Mouse (Mus musculus): ENCODE data around the gene Kif5a. TPM values are rescaled to one million over a fixed set of nuclear protein-coding genes. Genes with fewer than 3 reads are reported as not detected.
"Not testable (repeated sequence)": the region's sequence is repeated elsewhere in the genome, so short reads cannot be mapped to it uniquely, and the experiment has no call there.

Kif5a gene
- total RNA-seq (2014; rRNA removed): 210 and 223 TPM in 2 replicates
- 62.0 and 84.0 TPM in 2 replicates for polyA plus RNA-seq (2015; fragmentation: Nextera tagmentation; extraction: Ambion mirVana)

DNA sequence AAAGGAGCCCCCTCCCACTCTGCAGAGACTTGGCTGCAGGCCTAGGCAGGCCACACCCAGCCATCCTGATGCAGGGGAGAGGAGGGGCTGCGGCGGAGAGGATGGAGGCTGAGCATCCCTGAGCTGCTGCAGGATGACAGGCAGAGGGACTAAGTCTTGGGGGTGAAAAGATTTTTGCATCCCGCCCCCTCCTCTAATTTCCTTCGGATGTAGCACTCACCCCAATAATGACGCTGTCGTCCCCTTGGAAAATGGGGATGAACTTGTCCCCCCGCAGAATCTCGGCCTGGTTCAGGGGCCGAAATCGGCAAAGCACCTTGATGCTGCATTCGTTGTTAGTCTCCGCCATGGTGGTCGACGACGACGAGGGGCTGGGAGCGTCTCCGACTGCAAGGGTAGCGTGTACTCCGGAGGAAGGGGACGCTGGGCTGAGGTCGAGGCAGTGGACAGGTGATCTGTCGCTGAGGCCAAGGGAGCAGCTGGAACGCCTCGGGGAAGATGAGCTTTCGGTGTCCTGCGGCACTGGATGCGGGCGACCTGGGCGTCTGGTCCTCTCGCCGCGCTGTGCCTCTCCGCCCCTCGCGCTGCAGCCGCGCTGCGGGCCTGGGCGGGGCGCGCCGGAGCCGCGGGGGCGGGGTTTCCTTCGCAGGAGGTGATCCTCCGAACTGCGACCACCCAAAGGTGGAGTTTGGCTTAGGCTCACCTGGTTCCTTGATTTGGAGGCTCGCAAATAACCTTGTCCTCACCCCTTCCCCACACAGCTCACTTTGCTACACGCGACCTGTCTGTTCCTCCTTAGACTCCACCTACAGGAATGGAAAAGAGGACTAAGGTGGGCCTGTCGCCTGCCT is at the start of gene Kif5a:
Gene Kif5a (minus strand): TSS at position 801 of the 851 bp plus-strand sequence.
- Histone ChIP-seq H3K4me1 (ENCODE audit: insufficient read depth) (peaks cover 40% of the 10 kb centered on the region), H3K4me2 (ENCODE audit: low read depth) (peak within 1 kb of the TSS; percentile 81), H3K36me3 (ENCODE audit: insufficient read depth) (peaks cover 6% of the 10 kb centered on the region), H3K9me3 (ENCODE audit: low read length) (no peaks in the 10 kb centered on the region), H3K4me3 (ENCODE audit: low read depth, low read length) (peak within 1 kb of the TSS; percentile 76), H3K27ac (ENCODE audit: low read depth, low read length) (peak within 1 kb of the TSS; percentile 94), H3K9ac (peak within 1 kb of the TSS; percentile 89), H3K27me3 (ENCODE audit: insufficient read depth, low read length) (no peaks in the 10 kb centered on the region)
- ATAC-seq (peak; percentile 52), DNase-seq (peak; percentile 82)
- TF ChIP-seq CTCF (IDR thresholded peaks at IDR 0.05; ENCODE audit: low read depth): peak; percentile 32
- 1% methylated on average over 51 of the region's 53 CpGs for whole genome bisulfite sequencing

DNA sequence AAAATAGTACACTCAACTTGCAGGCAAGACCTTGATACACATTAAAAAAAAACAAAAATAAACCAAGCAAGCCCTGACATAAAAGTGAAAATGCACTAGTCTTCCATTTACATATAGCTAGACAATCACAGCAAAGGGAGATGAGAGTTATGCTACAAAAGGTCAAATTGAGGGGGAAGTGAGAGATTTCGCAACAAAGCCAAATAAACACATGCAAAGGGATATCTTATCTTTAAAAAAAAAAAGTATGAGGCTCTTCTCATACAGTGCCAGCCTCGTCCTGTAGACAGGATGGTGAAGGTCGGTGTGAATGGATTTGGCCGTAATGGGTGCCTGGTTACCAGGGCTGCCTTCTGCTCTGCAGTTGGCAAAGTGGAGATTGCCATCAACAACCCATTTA is 49.7 kb upstream of the Kif5a start:
- WGBS: 80% methylated on average over 4 of the region's 4 CpGs

DNA sequence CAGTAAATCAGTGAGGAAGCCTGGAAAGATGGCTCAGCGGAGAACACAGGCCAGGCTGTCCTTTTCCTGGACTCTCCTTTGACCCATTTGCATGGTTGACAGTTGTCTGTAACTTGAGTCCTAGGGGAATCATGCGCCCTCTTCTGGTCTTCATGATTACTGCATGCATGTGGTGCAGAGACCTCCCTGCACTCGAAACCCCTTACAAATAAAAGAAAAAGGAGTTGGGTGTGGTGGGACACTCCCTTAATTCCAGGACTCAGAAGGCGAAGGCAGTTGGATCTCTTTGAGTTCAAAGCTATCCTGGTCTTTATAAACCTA is 49.2 kb upstream of the Kif5a start:
- H3K4me3 ChIP-seq (ENCODE audit: low read depth, low read length): peak overlapping the region; percentile 84
- H3K9me3 ChIP-seq (ENCODE audit: low read length): no peaks in the 10 kb centered on the region
- TF ChIP-seq CTCF (IDR thresholded peaks at IDR 0.05; ENCODE audit: low read depth): peak; percentile 86
- H3K27me3 ChIP-seq (ENCODE audit: insufficient read depth, low read length): no peaks in the 10 kb centered on the region
- H3K9ac ChIP-seq: peak overlapping the region; percentile 68
- H3K4me1 ChIP-seq (ENCODE audit: insufficient read depth): peaks cover 6% of the 10 kb centered on the region; the same call in 1 of the 2 replicates
- WGBS: 0% methylated on average over 4 of the region's 4 CpGs
- ATAC-seq: peak; percentile 49; the same call in 1 of the 2 replicates
- peak overlapping the region; percentile 64 for H3K27ac ChIP-seq (ENCODE audit: low read depth, low read length)
- H3K36me3 ChIP-seq (ENCODE audit: insufficient read depth): peaks cover 17% of the 10 kb centered on the region
- peak; percentile 88 for DNase-seq
- peak overlapping the region; percentile 72 for H3K4me2 ChIP-seq (ENCODE audit: low read depth)

More for the DNA sequence above, 49.7 kb upstream of the Kif5a start:
- H3K4me3 ChIP-seq (ENCODE audit: low read depth, low read length): no peak overlapping the region
- no peak for ATAC-seq
- DNase-seq: no peak
- no peak for TF ChIP-seq CTCF (IDR thresholded peaks at IDR 0.05; ENCODE audit: low read depth)
- H3K4me1 ChIP-seq (ENCODE audit: insufficient read depth): peaks cover 6% of the 10 kb centered on the region; the same call in 1 of the 2 replicates
- H3K9ac ChIP-seq: no peak overlapping the region
- no peak overlapping the region for H3K27ac ChIP-seq (ENCODE audit: low read depth, low read length)
- H3K4me2 ChIP-seq (ENCODE audit: low read depth): no peak overlapping the region
- H3K27me3 ChIP-seq (ENCODE audit: insufficient read depth, low read length): no peaks in the 10 kb centered on the region
- peaks cover 12% of the 10 kb centered on the region for H3K36me3 ChIP-seq (ENCODE audit: insufficient read depth)
- no peaks in the 10 kb centered on the region for H3K9me3 ChIP-seq (ENCODE audit: low read length)

DNA sequence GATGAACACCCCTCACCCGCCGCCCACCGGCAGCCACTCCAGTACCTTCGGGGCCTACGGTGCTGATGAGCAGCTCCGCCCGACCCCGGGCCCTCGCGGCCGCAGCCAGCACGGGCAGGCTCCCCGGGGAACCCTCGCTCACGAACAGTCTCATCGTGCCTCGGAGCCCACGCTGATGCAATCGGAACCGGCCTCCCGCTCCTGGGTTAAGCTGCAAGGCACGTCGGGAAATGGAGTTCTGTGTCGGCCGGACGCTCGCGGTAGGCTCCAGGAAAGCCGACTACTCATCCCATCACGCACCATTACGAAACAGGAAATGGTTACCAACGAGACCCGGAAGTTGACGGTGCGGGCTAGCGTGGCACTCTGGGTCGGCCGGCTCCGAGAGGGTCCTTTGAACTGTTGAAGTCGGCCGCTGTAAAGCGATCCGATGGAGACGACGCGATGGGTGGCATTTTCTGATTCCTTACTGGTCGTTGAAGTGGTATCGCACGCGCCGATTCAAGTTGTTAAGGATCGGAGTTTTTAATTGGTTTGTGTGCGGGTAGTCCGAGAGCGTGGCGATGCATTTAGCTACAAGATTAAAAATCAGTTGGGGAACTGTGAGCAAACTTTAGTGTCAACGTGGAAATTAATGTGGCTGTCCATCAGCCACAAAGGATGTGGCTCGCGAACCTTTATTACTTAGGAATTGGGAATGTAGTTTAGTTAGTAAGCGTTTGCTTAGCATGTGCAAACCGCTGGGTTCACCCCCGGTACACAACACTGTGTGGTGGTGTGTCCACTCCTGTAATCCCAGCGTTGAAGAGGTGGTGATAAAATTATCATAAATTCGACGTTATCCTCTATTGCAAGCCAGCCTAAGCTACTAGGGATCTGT is 48.6 kb upstream of the Kif5a start, which contains the start of gene Mars:
Gene Mars (minus strand): TSS at position 311 of the 880 bp plus-strand sequence.
- Histone ChIP-seq H3K4me3 (ENCODE audit: low read depth, low read length) (peak within 1 kb of the TSS; percentile 84), H3K27ac (ENCODE audit: low read depth, low read length) (peak within 1 kb of the TSS; percentile 64), H3K36me3 (ENCODE audit: insufficient read depth) (peaks cover 22% of the 10 kb centered on the region), H3K9me3 (ENCODE audit: low read length) (no peaks in the 10 kb centered on the region), H3K27me3 (ENCODE audit: insufficient read depth, low read length) (no peaks in the 10 kb centered on the region), H3K4me2 (ENCODE audit: low read depth) (peak within 1 kb of the TSS; percentile 72), H3K4me1 (ENCODE audit: insufficient read depth) (peaks cover 6% of the 10 kb centered on the region; the same call in 1 of the 2 replicates), H3K9ac (peak within 1 kb of the TSS; percentile 68)
- no peak for TF ChIP-seq CTCF (IDR thresholded peaks at IDR 0.05; ENCODE audit: low read depth)
- peak; percentile 95 for DNase-seq
- WGBS: 2% methylated on average over 65 of the region's 65 CpGs
- ATAC-seq: peak; percentile 99

GRCm38 (mm10) chr10:127310523-127311475 is 47.7 kb upstream of the Kif5a start:
- TF ChIP-seq CTCF (IDR thresholded peaks at IDR 0.05; ENCODE audit: low read depth): no peak
- no peak for DNase-seq
- 38% methylated on average over 23 of the region's 23 CpGs for WGBS

GRCm38 (mm10) chr10:127309167-127309566 is 46.0 kb upstream of the Kif5a start:
- ATAC-seq; H3K9me3 ChIP-seq (ENCODE audit: low read length); H3K4me2 ChIP-seq (ENCODE audit: low read depth); H3K4me1 ChIP-seq (ENCODE audit: insufficient read depth); DNase-seq; H3K27me3 ChIP-seq (ENCODE audit: insufficient read depth, low read length); H3K9ac ChIP-seq; H3K27ac ChIP-seq (ENCODE audit: low read depth, low read length); H3K4me3 ChIP-seq (ENCODE audit: low read depth, low read length): not testable (repeated sequence)
- peaks cover 47% of the 10 kb centered on the region for H3K36me3 ChIP-seq (ENCODE audit: insufficient read depth)
- WGBS: 87% methylated on average over 3 of the region's 3 CpGs

More at GRCm38 (mm10) chr10:127310523-127311475, 47.7 kb upstream of the Kif5a start:
- peaks cover 6% of the 10 kb centered on the region; the same call in 1 of the 2 replicates for H3K4me1 ChIP-seq (ENCODE audit: insufficient read depth)
- H3K9ac ChIP-seq: peak overlapping the region; percentile 68
- H3K27ac ChIP-seq (ENCODE audit: low read depth, low read length): peak overlapping the region; percentile 64
- no peaks in the 10 kb centered on the region for H3K9me3 ChIP-seq (ENCODE audit: low read length)
- peak overlapping the region; percentile 84 for H3K4me3 ChIP-seq (ENCODE audit: low read depth, low read length)
- H3K4me2 ChIP-seq (ENCODE audit: low read depth): peak overlapping the region; percentile 72
- H3K36me3 ChIP-seq (ENCODE audit: insufficient read depth): peaks cover 31% of the 10 kb centered on the region
- H3K27me3 ChIP-seq (ENCODE audit: insufficient read depth, low read length): no peaks in the 10 kb centered on the region
- ATAC-seq: peak; percentile 54

Measured in forebrain, postnatal 0 days (tissue).